Mouse (Mus musculus): ENCODE data around the gene Pld1. TPM values are rescaled to one million over a fixed set of nuclear protein-coding genes. Genes with fewer than 3 reads are reported as not detected.

Gene Pld1
- polyA plus RNA-seq, 1 experiment, result 0.95 TPM

GRCm38 (mm10) chr3:28107446-28108004 lies 169.0 kb downstream of the Pld1 start:
- Histone ChIP-seq H3K36me3 (ENCODE audit: control insufficient read depth, insufficient read depth, low read length) (no peaks in the 10 kb centered on the region), H3K27ac (ENCODE audit: insufficient read depth, low read length) (no peak overlapping the region), H3K4me3 (ENCODE audit: extremely low read depth, insufficient read depth, insufficient read length) (no peak overlapping the region), H3K27me3 (ENCODE audit: control insufficient read depth, insufficient read depth, low read length) (no peaks in the 10 kb centered on the region), H3K4me1 (ENCODE audit: control insufficient read depth, insufficient read depth, insufficient read length) (no peaks in the 10 kb centered on the region)
- whole genome bisulfite sequencing, result 42% methylated on average over 6 of the region's 6 CpGs
- no peak for DNase-seq (ENCODE audit: low read depth in 1 of 2, low spot score in 2 of 2)
- TF ChIP-seq CTCF (IDR thresholded peaks at IDR 0.05; ENCODE audit: extremely low read depth, insufficient read depth, insufficient read length, insufficient replicate concordance), result no peak
- no peak for TF ChIP-seq POLR2A (IDR thresholded peaks at IDR 0.05; ENCODE audit: low read depth, low read length)

GRCm38 (mm10) chr3:28111516-28111915 lies 173.0 kb downstream of the Pld1 start:
- Histone ChIP-seq H3K36me3 (ENCODE audit: control insufficient read depth, insufficient read depth, low read length) (no peaks in the 10 kb centered on the region), H3K27me3 (ENCODE audit: control insufficient read depth, insufficient read depth, low read length) (no peaks in the 10 kb centered on the region), H3K27ac (ENCODE audit: insufficient read depth, low read length) (no peak overlapping the region), H3K4me3 (ENCODE audit: extremely low read depth, insufficient read depth, insufficient read length) (no peak overlapping the region), H3K4me1 (ENCODE audit: control insufficient read depth, insufficient read depth, insufficient read length) (no peaks in the 10 kb centered on the region)
- 78% methylated on average over 5 of the region's 5 CpGs for WGBS
- no peak for TF ChIP-seq POLR2A (IDR thresholded peaks at IDR 0.05; ENCODE audit: low read depth, low read length)
- no peak for TF ChIP-seq CTCF (IDR thresholded peaks at IDR 0.05; ENCODE audit: extremely low read depth, insufficient read depth, insufficient read length, insufficient replicate concordance)
- no peak for DNase-seq (ENCODE audit: low read depth in 1 of 2, low spot score in 2 of 2)

- Histone ChIP-seq H3K36me3 (ENCODE audit: control insufficient read depth, insufficient read depth, low read length) (no peaks in the 10 kb centered on the region), H3K27ac (ENCODE audit: insufficient read depth, low read length) (no peak overlapping the region), H3K4me3 (ENCODE audit: extremely low read depth, insufficient read depth, insufficient read length) (no peak overlapping the region), H3K4me1 (ENCODE audit: control insufficient read depth, insufficient read depth, insufficient read length) (no peaks in the 10 kb centered on the region), H3K27me3 (ENCODE audit: control insufficient read depth, insufficient read depth, low read length) (no peaks in the 10 kb centered on the region)
- no peak for TF ChIP-seq POLR2A (IDR thresholded peaks at IDR 0.05; ENCODE audit: low read depth, low read length)
- no peak for TF ChIP-seq CTCF (IDR thresholded peaks at IDR 0.05; ENCODE audit: extremely low read depth, insufficient read depth, insufficient read length, insufficient replicate concordance)
- WGBS, result 87% methylated on average over 2 of the region's 2 CpGs
- no peak for DNase-seq (ENCODE audit: low read depth in 1 of 2, low spot score in 2 of 2)
These were observed 175.4 kb downstream of the Pld1 start for GRCm38 (mm10) chr3:28113881-28114280.

GRCm38 (mm10) chr3:28141716-28142115 lies 203.2 kb downstream of the Pld1 start:
- WGBS, result 82% methylated on average over 5 of the region's 5 CpGs

GRCm38 (mm10) chr3:28142121-28142520 lies 203.6 kb downstream of the Pld1 start:
- H3K4me3 ChIP-seq (ENCODE audit: extremely low read depth, insufficient read depth, insufficient read length), result no peak overlapping the region
- DNase-seq (ENCODE audit: low read depth in 1 of 2, low spot score in 2 of 2), result no peak
- WGBS, result 70% methylated on average over 2 of the region's 2 CpGs
- H3K36me3 ChIP-seq (ENCODE audit: control insufficient read depth, insufficient read depth, low read length), result no peaks in the 10 kb centered on the region
- no peaks in the 10 kb centered on the region for H3K27me3 ChIP-seq (ENCODE audit: control insufficient read depth, insufficient read depth, low read length)
- TF ChIP-seq POLR2A (IDR thresholded peaks at IDR 0.05; ENCODE audit: low read depth, low read length) (no peak), CTCF (IDR thresholded peaks at IDR 0.05; ENCODE audit: extremely low read depth, insufficient read depth, insufficient read length, insufficient replicate concordance) (no peak)
- no peak overlapping the region for H3K27ac ChIP-seq (ENCODE audit: insufficient read depth, low read length)
- no peaks in the 10 kb centered on the region for H3K4me1 ChIP-seq (ENCODE audit: control insufficient read depth, insufficient read depth, insufficient read length)

More at GRCm38 (mm10) chr3:28141716-28142115, 203.2 kb downstream of the Pld1 start:
- H3K27ac ChIP-seq (ENCODE audit: insufficient read depth, low read length), result no peak overlapping the region
- H3K27me3 ChIP-seq (ENCODE audit: control insufficient read depth, insufficient read depth, low read length), result no peaks in the 10 kb centered on the region
- DNase-seq (ENCODE audit: low read depth in 1 of 2, low spot score in 2 of 2), result no peak
- H3K36me3 ChIP-seq (ENCODE audit: control insufficient read depth, insufficient read depth, low read length), result no peaks in the 10 kb centered on the region
- H3K4me1 ChIP-seq (ENCODE audit: control insufficient read depth, insufficient read depth, insufficient read length), result no peaks in the 10 kb centered on the region
- H3K4me3 ChIP-seq (ENCODE audit: extremely low read depth, insufficient read depth, insufficient read length), result no peak overlapping the region
- TF ChIP-seq POLR2A (IDR thresholded peaks at IDR 0.05; ENCODE audit: low read depth, low read length), result no peak
- TF ChIP-seq CTCF (IDR thresholded peaks at IDR 0.05; ENCODE audit: extremely low read depth, insufficient read depth, insufficient read length, insufficient replicate concordance), result no peak

DNA sequence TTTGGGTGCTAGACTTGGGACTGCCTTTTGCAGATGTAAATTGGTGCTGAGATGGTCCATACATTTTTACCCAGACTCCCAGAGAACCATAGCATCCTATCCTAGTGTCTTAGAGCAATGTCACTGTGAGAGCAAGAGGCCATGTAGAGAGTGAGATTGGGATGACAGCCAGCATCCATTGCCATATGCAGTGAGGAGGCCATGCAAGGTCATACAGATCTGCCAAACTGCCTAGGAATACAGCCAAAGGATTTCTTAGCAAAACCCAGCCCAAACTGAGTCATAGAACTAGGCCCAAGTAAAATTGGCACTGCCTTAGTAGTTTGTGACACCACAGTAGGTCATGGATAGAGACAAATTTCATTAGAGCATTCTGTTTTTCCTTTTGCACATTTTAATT lies 206.2 kb downstream of the Pld1 start:
- Histone ChIP-seq H3K4me1 (ENCODE audit: control insufficient read depth, insufficient read depth, insufficient read length) (no peaks in the 10 kb centered on the region), H3K27ac (ENCODE audit: insufficient read depth, low read length) (no peak overlapping the region), H3K27me3 (ENCODE audit: control insufficient read depth, insufficient read depth, low read length) (no peaks in the 10 kb centered on the region), H3K36me3 (ENCODE audit: control insufficient read depth, insufficient read depth, low read length) (no peaks in the 10 kb centered on the region), H3K4me3 (ENCODE audit: extremely low read depth, insufficient read depth, insufficient read length) (no peak overlapping the region)
- TF ChIP-seq POLR2A (IDR thresholded peaks at IDR 0.05; ENCODE audit: low read depth, low read length) (no peak), CTCF (IDR thresholded peaks at IDR 0.05; ENCODE audit: extremely low read depth, insufficient read depth, insufficient read length, insufficient replicate concordance) (no peak)
- no peak for DNase-seq (ENCODE audit: low read depth in 1 of 2, low spot score in 2 of 2)

DNA sequence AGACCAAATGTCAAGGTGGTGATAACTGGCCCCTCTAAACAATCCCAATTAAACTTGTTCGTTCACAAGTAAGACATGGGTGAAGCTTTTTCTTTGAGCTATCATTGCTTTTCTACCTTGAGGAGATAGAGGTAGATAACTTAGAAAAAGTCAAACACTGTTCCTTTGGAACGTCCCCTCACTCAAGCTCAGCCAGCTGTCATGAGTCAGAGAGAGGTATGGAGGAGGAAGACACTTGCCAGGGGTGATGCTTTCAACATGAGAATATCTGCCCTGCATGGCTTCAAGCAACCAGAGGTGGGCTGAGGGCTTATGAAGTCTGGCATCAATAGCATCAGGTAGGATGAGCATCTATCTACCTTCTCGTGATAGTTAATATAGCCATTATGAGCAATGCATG lies 207.0 kb downstream of the Pld1 start:
- 86% methylated on average over 3 of the region's 3 CpGs for WGBS
- TF ChIP-seq CTCF (IDR thresholded peaks at IDR 0.05; ENCODE audit: extremely low read depth, insufficient read depth, insufficient read length, insufficient replicate concordance), result no peak
- TF ChIP-seq POLR2A (IDR thresholded peaks at IDR 0.05; ENCODE audit: low read depth, low read length), result no peak
- no peak for DNase-seq (ENCODE audit: low read depth in 1 of 2, low spot score in 2 of 2)
- Histone ChIP-seq H3K4me1 (ENCODE audit: control insufficient read depth, insufficient read depth, insufficient read length) (no peaks in the 10 kb centered on the region), H3K36me3 (ENCODE audit: control insufficient read depth, insufficient read depth, low read length) (no peaks in the 10 kb centered on the region), H3K4me3 (ENCODE audit: extremely low read depth, insufficient read depth, insufficient read length) (no peak overlapping the region), H3K27me3 (ENCODE audit: control insufficient read depth, insufficient read depth, low read length) (no peaks in the 10 kb centered on the region), H3K27ac (ENCODE audit: insufficient read depth, low read length) (no peak overlapping the region)
